Mouse (Mus musculus) lung, postnatal 0 days (tissue): ENCODE results near the gene Glis1.

Experiments used
- CTCF ChIP-seq: IDR thresholded peaks from 2 replicates; pipeline ENCODE4 v1.5.1; 2016; ENCODE audit warnings: antibody characterized with exemption, mild to moderate bottlenecking
- EP300 ChIP-seq: IDR thresholded peaks from 2 replicates; pipeline ENCODE4 v1.6.1; 2016; ENCODE audit warnings: antibody characterized with exemption, mild to moderate bottlenecking, control low read depth

- TF ChIP-seq CTCF (no peak), EP300 (no peak)
Measured at GRCm38 (mm10) chr4:107683006-107683756, 248.8 kb downstream of the Glis1 start.
